Mouse (Mus musculus) heart, embryonic 16.5 days (tissue): ENCODE data around the gene Ncoa7. TPM values are rescaled to one million over a fixed set of nuclear protein-coding genes. Genes with fewer than 3 reads are reported as not detected.
"Not testable (repeated sequence)": the region's sequence is repeated elsewhere in the genome, so short reads cannot be mapped to it uniquely, and the experiment has no call there.

Experiments used
- ATAC-seq: fragments of 200-750 bp; cut with Nextera tagmentation; replicated peaks from 2 replicates; pipeline ENCODE4 v1.8.0; 2017; ENCODE audit warnings: moderate number of reproducible peaks; ENCODE audit not compliant: insufficient read depth, low FRiP score; ENCODE audit errors: extremely low read depth
- H3K27ac ChIP-seq: fragments of 300-500 bp; sonication (generic); 2 replicates; pipeline ENCODE4 v1.5.1; 2014; ENCODE audit warnings: mild to moderate bottlenecking, low read length, control low read depth, moderate library complexity
- H3K27me3 ChIP-seq: fragments of 300-500 bp; sonication (generic); 2 replicates; pipeline ENCODE4 v1.6.1; 2014; ENCODE audit warnings: low read length, mixed read lengths; ENCODE audit not compliant: control insufficient read depth, insufficient read depth
- H3K36me3 ChIP-seq: fragments of 300-500 bp; sonication (generic); 2 replicates; pipeline ENCODE4 v1.6.1; 2014; ENCODE audit not compliant: control insufficient read depth, insufficient read depth
- H3K4me1 ChIP-seq: fragments of 300-500 bp; sonication (generic); 2 replicates; pipeline ENCODE4 v1.6.1; 2014; ENCODE audit warnings: low read length, mixed read lengths; ENCODE audit not compliant: control insufficient read depth, insufficient read depth
- H3K4me2 ChIP-seq: fragments of 300-500 bp; sonication (generic); 2 replicates; pipeline ENCODE4 v1.6.1; 2014; ENCODE audit warnings: low read depth, mild to moderate bottlenecking, control low read depth, low read length
- H3K4me3 ChIP-seq: fragments of 300-500 bp; sonication (generic); 2 replicates; pipeline ENCODE4 v1.5.1; 2014; ENCODE audit warnings: mild to moderate bottlenecking, control low read depth, low read length
- H3K9ac ChIP-seq: fragments of 300-500 bp; sonication (generic); 2 replicates; pipeline ENCODE4 v1.6.1; 2014; ENCODE audit warnings: low read length, control low read depth
- H3K9me3 ChIP-seq: fragments of 300-500 bp; sonication (generic); replicated peaks from 2 replicates; pipeline ENCODE4 v1.6.1; 2016; ENCODE audit warnings: low read length; ENCODE audit not compliant: control insufficient read depth
- WGBS: fragments of 180-500 bp; shearing (Covaris S2); extraction: QIAGEN DNeasy Blood & Tissue Kit; methylation state at CpG from one replicate; pipeline ENCODE4 v1.1.7; 2014; 5-methylcytosine and 5-hydroxymethylcytosine counted together
- polyA plus RNA-seq: library from polyadenylated mRNA; unstranded; fragments of >200 nt; fragmentation: Nextera tagmentation; extraction: Ambion mirVana; gene quantifications from 2 replicates; pipeline ENCODE4 v1.2.1, GENCODE M21; 2015

Ncoa7 gene
- polyA plus RNA-seq, 1 experiment from 2014 or later: 7.7 TPM

- Histone ChIP-seq H3K4me2 (no peak overlapping the region), H3K9ac (no peak overlapping the region), H3K4me3 (no peak overlapping the region), H3K9me3 (no peaks in the 10 kb centered on the region), H3K27me3 (no peaks in the 10 kb centered on the region), H3K27ac (no peak overlapping the region), H3K36me3 (no peaks in the 10 kb centered on the region), H3K4me1 (no peaks in the 10 kb centered on the region)
- 69% methylated on average over 2 of the region's 2 CpGs for WGBS
- ATAC-seq: no peak
Observed at GRCm38 (mm10) chr10:30678051-30678450, 125.1 kb downstream of the Ncoa7 start.

- no peak for ATAC-seq
- no peak overlapping the region for H3K27ac ChIP-seq
- WGBS: 62% methylated on average over 3 of the region's 3 CpGs
- no peak overlapping the region for H3K4me2 ChIP-seq
- no peaks in the 10 kb centered on the region for H3K4me1 ChIP-seq
- no peak overlapping the region for H3K9ac ChIP-seq
- H3K9me3 ChIP-seq: no peaks in the 10 kb centered on the region
- peaks cover 2% of the 10 kb centered on the region; the same call in 1 of the 2 replicates for H3K36me3 ChIP-seq
- no peak overlapping the region for H3K4me3 ChIP-seq
- no peaks in the 10 kb centered on the region for H3K27me3 ChIP-seq
Observed at GRCm38 (mm10) chr10:30674825-30675224, 128.3 kb downstream of the Ncoa7 start.

- Histone ChIP-seq H3K27ac (no peak overlapping the region), H3K36me3 (peaks cover 3% of the 10 kb centered on the region; the same call in 1 of the 2 replicates), H3K4me1 (no peaks in the 10 kb centered on the region), H3K4me2 (no peak overlapping the region), H3K27me3 (no peaks in the 10 kb centered on the region), H3K4me3 (no peak overlapping the region), H3K9me3 (no peaks in the 10 kb centered on the region), H3K9ac (no peak overlapping the region)
- WGBS: 93% methylated on average over 2 of the region's 2 CpGs
- no peak for ATAC-seq
Observed at GRCm38 (mm10) chr10:30666580-30666979, 136.5 kb downstream of the Ncoa7 start.

- Histone ChIP-seq H3K27me3 (no peaks in the 10 kb centered on the region), H3K9ac (no peak overlapping the region), H3K4me1 (no peaks in the 10 kb centered on the region), H3K27ac (no peak overlapping the region), H3K4me2 (no peak overlapping the region), H3K36me3 (peaks cover 8% of the 10 kb centered on the region; the same call in 1 of the 2 replicates), H3K4me3 (no peak overlapping the region), H3K9me3 (no peaks in the 10 kb centered on the region)
- 80% methylated on average over 6 of the region's 6 CpGs for WGBS
- no peak for ATAC-seq
Observed at GRCm38 (mm10) chr10:30660564-30661328, 142.4 kb downstream of the Ncoa7 start.

GRCm38 (mm10) chr10:30655655-30656054 is 147.5 kb downstream of the Ncoa7 start:
- peak; percentile 32 for ATAC-seq
- H3K4me3 ChIP-seq: peak overlapping the region; percentile 46
- peaks cover 5% of the 10 kb centered on the region; the same call in 1 of the 2 replicates for H3K36me3 ChIP-seq
- H3K27me3 ChIP-seq: no peaks in the 10 kb centered on the region
- H3K27ac ChIP-seq: peak overlapping the region; percentile 24
- peaks cover 13% of the 10 kb centered on the region for H3K4me1 ChIP-seq
- 15% methylated on average over 5 of the region's 5 CpGs for WGBS
- H3K4me2 ChIP-seq: peak overlapping the region; percentile 55
- no peaks in the 10 kb centered on the region for H3K9me3 ChIP-seq
- H3K9ac ChIP-seq: peak overlapping the region; percentile 60

- 65% methylated on average over 2 of the region's 2 CpGs for WGBS
Observed at GRCm38 (mm10) chr10:30647681-30648080, 155.4 kb downstream of the Ncoa7 start.

GRCm38 (mm10) chr10:30638216-30638615 is 164.9 kb downstream of the Ncoa7 start:
- Histone ChIP-seq H3K27ac (no peak overlapping the region), H3K9ac (no peak overlapping the region), H3K4me1 (no peaks in the 10 kb centered on the region), H3K4me2 (no peak overlapping the region), H3K9me3 (no peaks in the 10 kb centered on the region), H3K27me3 (no peaks in the 10 kb centered on the region), H3K4me3 (no peak overlapping the region), H3K36me3 (no peaks in the 10 kb centered on the region)
- 79% methylated on average over 3 of the region's 3 CpGs for WGBS
- no peak for ATAC-seq

More at GRCm38 (mm10) chr10:30647681-30648080, 155.4 kb downstream of the Ncoa7 start:
- H3K27me3 ChIP-seq: no peaks in the 10 kb centered on the region
- no peak overlapping the region for H3K4me3 ChIP-seq
- no peak for ATAC-seq
- H3K4me2 ChIP-seq: no peak overlapping the region
- no peak overlapping the region for H3K9ac ChIP-seq
- no peak overlapping the region for H3K27ac ChIP-seq
- H3K4me1 ChIP-seq: no peaks in the 10 kb centered on the region
- H3K9me3 ChIP-seq: no peaks in the 10 kb centered on the region
- 0 out of 2 replicates have a peak, but pooled peaks cover 4% of the 10 kb centered on the region for H3K36me3 ChIP-seq

GRCm38 (mm10) chr10:30636474-30637154 is 166.5 kb downstream of the Ncoa7 start:
- ATAC-seq, H3K4me2 ChIP-seq, H3K27ac ChIP-seq, H3K9ac ChIP-seq, H3K9me3 ChIP-seq, H3K4me3 ChIP-seq, H3K36me3 ChIP-seq, H3K27me3 ChIP-seq, H3K4me1 ChIP-seq: not testable (repeated sequence)
- 86% methylated on average over 1 of the region's 1 CpGs for WGBS

GRCm38 (mm10) chr10:30632718-30633117 is 170.4 kb downstream of the Ncoa7 start:
- WGBS: 85% methylated on average over 1 of the region's 1 CpGs

More at GRCm38 (mm10) chr10:30632718-30633117, 170.4 kb downstream of the Ncoa7 start:
- Histone ChIP-seq H3K4me1 (no peaks in the 10 kb centered on the region), H3K9ac (no peak overlapping the region), H3K27me3 (no peaks in the 10 kb centered on the region), H3K4me3 (no peak overlapping the region), H3K36me3 (no peaks in the 10 kb centered on the region), H3K27ac (no peak overlapping the region), H3K9me3 (no peaks in the 10 kb centered on the region), H3K4me2 (no peak overlapping the region)
- no peak for ATAC-seq
